Mouse (Mus musculus) thymus, adult 2 months (tissue): Measurements from ENCODE around the gene Cend1.

Source experiments
- CTCF ChIP-seq: fragments of 200-500 bp; IDR thresholded peaks from 2 replicates; pipeline ENCODE4 v1.5.1; 2012; ENCODE audit warnings: mild to moderate bottlenecking, control low read depth, low read length, moderate library complexity, borderline replicate concordance; ENCODE audit not compliant: control insufficient read depth, poor library complexity, insufficient read depth; ENCODE audit errors: extremely low read depth
- POLR2A ChIP-seq: fragments of 200-500 bp; IDR thresholded peaks from 2 replicates; pipeline ENCODE4 v1.6.1; 2012; ENCODE audit warnings: mild to moderate bottlenecking, low read length, control low read depth, moderate library complexity; ENCODE audit not compliant: control insufficient read depth, poor library complexity, insufficient read depth; ENCODE audit errors: extremely low read depth

DNA sequence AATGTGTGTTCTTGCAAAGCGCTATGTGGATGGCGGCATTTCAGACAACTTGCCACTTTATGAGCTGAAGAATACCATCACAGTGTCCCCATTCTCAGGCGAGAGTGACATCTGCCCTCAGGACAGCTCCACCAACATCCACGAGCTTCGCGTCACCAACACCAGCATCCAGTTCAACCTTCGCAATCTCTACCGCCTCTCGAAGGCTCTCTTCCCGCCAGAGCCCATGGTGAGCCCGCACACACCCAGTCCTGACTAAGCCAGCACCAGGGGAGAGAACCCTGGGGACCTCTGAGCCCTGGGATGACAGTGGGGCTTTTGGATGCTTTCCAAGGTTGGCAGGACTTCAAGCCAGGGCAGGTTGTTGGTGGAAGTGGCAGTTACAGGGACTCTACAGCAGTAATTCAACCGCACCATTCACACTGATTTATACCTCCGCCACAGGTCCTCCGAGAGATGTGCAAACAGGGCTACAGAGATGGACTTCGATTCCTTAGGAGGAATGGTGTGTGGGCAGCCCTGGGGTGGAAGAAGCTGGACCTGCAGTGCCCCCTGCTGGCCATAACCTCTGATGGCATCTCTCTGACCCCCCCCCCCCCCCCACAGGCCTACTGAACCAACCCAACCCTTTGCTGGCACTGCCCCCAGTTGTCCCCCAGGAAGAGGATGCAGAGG, 28.8 kb upstream of the Cend1 start:
- TF ChIP-seq POLR2A (no peak), CTCF (peak; percentile 75; the same call in 1 of the 2 replicates)
